7 mouse cellular contexts compared by ENCODE assay signal in the genomic region with DNA sequence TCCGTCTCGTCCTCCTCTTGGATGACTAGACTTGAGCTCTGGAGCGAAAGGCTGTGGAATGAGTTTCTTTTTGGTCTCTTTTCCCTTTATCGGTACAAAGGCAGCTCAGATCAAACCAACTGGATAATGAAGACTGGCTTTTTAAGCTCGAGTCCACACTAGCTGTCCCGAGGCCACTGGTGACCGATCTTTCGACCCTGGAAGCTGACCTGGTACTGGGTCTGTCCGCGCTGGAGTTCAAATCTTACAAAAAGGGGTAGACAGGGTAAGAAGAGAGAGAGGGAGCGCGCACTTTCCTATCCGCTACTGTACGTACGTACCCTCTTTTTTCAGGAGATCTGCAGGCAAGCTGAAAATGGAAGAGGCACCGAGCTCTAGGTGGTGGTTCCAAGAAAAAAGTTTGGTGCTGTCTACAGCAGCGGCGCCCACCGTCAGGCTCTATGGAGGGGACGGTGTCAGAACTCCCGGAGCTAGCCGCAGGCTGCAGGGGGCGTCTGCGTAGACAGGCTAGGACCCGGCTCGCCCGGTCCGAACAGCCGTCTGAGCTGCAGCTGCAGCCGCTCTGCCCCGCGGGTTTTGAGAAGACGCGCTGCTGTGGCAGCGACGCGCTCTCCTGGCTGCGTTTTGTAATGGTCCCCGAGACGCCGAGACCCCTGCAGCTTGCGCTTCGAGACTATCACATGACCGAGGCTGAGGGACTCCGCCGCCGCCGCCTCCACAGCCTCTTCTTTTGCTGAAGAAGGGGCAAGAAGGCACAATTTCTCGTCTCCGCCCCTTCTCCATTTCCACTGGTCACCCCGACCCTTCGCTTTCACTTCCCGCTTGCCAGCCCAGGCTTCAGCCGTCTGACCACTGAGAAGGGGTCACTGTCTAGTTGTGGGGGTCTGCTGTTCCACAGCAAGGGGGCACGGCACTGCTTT. TPM values are rescaled to one million over a fixed set of nuclear protein-coding genes. Genes with fewer than 3 reads are reported as not detected.
DNase-seq lines count a peak whose midpoint lies in the region; ATAC-seq and TF ChIP-seq lines count a peak whose summit lies in the region.

No protein-coding gene starts in this region.

- no peak overlapping the region for H3K9ac ChIP-seq in heart, embryonic 12.5 days
- H3K9ac ChIP-seq in liver, embryonic 13.5 days: no peak overlapping the region
- no peak overlapping the region for H3K9ac ChIP-seq in stomach, embryonic 14.5 days (replicated peaks; ENCODE audit: low read depth, low read length)

- DNase-seq in thymus, postnatal 4 days: peak; percentile 29
- no peak for DNase-seq in thymus, postnatal 10 days (ENCODE audit: low spot score in 2 of 2)
- DNase-seq in liver, embryonic 13.5 days: no peak
- no peak for DNase-seq in spleen, postnatal 36 days (ENCODE audit: low spot score in 2 of 2)
- no peak for DNase-seq in cerebellum, adult 2 months

- H3K27me3 ChIP-seq in heart, embryonic 12.5 days (replicated peaks): peaks cover 95% of the 10 kb centered on the region
- peaks cover 100% of the 10 kb centered on the region for H3K27me3 ChIP-seq in liver, embryonic 13.5 days
- H3K27me3 ChIP-seq in stomach, embryonic 14.5 days (ENCODE audit: control insufficient read depth, insufficient read depth, low read length): peaks cover 58% of the 10 kb centered on the region
- peaks cover 22% of the 10 kb centered on the region; the same call in 1 of the 2 replicates for H3K27me3 ChIP-seq in cerebellum, adult 2 months (ENCODE audit: control insufficient read depth, insufficient read depth, low read length)

- peak overlapping the region; percentile 80 for H3K4me2 ChIP-seq in heart, embryonic 12.5 days
- peak overlapping the region; percentile 57 for H3K4me2 ChIP-seq in liver, embryonic 13.5 days
- peak overlapping the region; percentile 40 for H3K4me2 ChIP-seq in stomach, embryonic 14.5 days (replicated peaks; ENCODE audit: low read depth, low read length)

- H3K9me3 ChIP-seq in heart, embryonic 12.5 days (replicated peaks): no peaks in the 10 kb centered on the region
- no peaks in the 10 kb centered on the region for H3K9me3 ChIP-seq in liver, embryonic 13.5 days (replicated peaks)
- H3K9me3 ChIP-seq in stomach, embryonic 14.5 days (ENCODE audit: control insufficient read depth, low read depth, low read length): no peaks in the 10 kb centered on the region

- peak overlapping the region; percentile 53 for H3K4me3 ChIP-seq in heart, embryonic 12.5 days
- peak overlapping the region; percentile 43 for H3K4me3 ChIP-seq in liver, embryonic 13.5 days (replicated peaks)
- peak overlapping the region; percentile 22 for H3K4me3 ChIP-seq in stomach, embryonic 14.5 days (ENCODE audit: low read depth, low read length)
- no peak overlapping the region for H3K4me3 ChIP-seq in cerebellum, adult 2 months (replicated peaks; ENCODE audit: insufficient read depth, low read depth, low read length)

- peaks cover 40% of the 10 kb centered on the region for H3K4me1 ChIP-seq in heart, embryonic 12.5 days (replicated peaks)
- H3K4me1 ChIP-seq in liver, embryonic 13.5 days (replicated peaks): peaks cover 17% of the 10 kb centered on the region
- peaks cover 17% of the 10 kb centered on the region; the same call in 1 of the 2 replicates for H3K4me1 ChIP-seq in stomach, embryonic 14.5 days (ENCODE audit: control insufficient read depth, insufficient read depth, low read length)
- H3K4me1 ChIP-seq in cerebellum, adult 2 months (ENCODE audit: control insufficient read depth, insufficient read depth, low read length): no peaks in the 10 kb centered on the region; the same call in 1 of the 2 replicates

- peak; percentile 13; the same call in 1 of the 2 replicates for ATAC-seq in heart, embryonic 12.5 days (ENCODE audit: insufficient number of reproducible peaks, low FRiP score)
- ATAC-seq in liver, embryonic 13.5 days (ENCODE audit: low read depth): no peak
- no peak for ATAC-seq in stomach, embryonic 14.5 days (ENCODE audit: insufficient number of reproducible peaks, insufficient read depth, low FRiP score, low read depth)

- no peak overlapping the region for H3K27ac ChIP-seq in heart, embryonic 12.5 days (ENCODE audit: poor library complexity, severe bottlenecking)
- no peak overlapping the region for H3K27ac ChIP-seq in liver, embryonic 13.5 days
- H3K27ac ChIP-seq in stomach, embryonic 14.5 days (ENCODE audit: low read length): no peak overlapping the region
- no peak overlapping the region for H3K27ac ChIP-seq in cerebellum, adult 2 months (ENCODE audit: insufficient read depth, low read length)

- no peaks in the 10 kb centered on the region for H3K36me3 ChIP-seq in heart, embryonic 12.5 days
- H3K36me3 ChIP-seq in liver, embryonic 13.5 days: no peaks in the 10 kb centered on the region
- no peaks in the 10 kb centered on the region for H3K36me3 ChIP-seq in stomach, embryonic 14.5 days (ENCODE audit: control insufficient read depth, insufficient read depth, low read length)

- WGBS in heart, embryonic 12.5 days: under 1% methylated on average over 55 of the region's 55 CpGs
- 1% methylated on average over 55 of the region's 55 CpGs for WGBS in liver, embryonic 13.5 days (ENCODE audit: insufficient replicate concordance)
- WGBS in stomach, embryonic 14.5 days: 2% methylated on average over 55 of the region's 55 CpGs
- 1% methylated on average over 55 of the region's 55 CpGs for WGBS in cerebellum, adult 2 months

- no peak for TF ChIP-seq CTCF in cerebellum, adult 2 months (IDR thresholded peaks at IDR 0.05; ENCODE audit: borderline replicate concordance, insufficient read depth, low read depth, low read length)

- TF ChIP-seq POLR2A in cerebellum, adult 2 months (IDR thresholded peaks at IDR 0.05; ENCODE audit: borderline replicate concordance, insufficient read depth, low read length): no peak

RNA-seq across cellular contexts. Expression of gene Foxb2, which starts 0.6 kb away (rescaled TPM):
- not detected in 2 replicates for polyA plus RNA-seq in heart, embryonic 12.5 days (2016; fragmentation: Nextera tagmentation; extraction: Ambion mirVana)
- not detected in 2 replicates for polyA plus RNA-seq in liver, embryonic 13.5 days (2015; fragmentation: Nextera tagmentation; extraction: Ambion mirVana)
- not detected in 2 replicates for polyA plus RNA-seq in stomach, embryonic 14.5 days (2014; fragmentation: Nextera tagmentation; extraction: Ambion mirVana)
- 0.27 and 0.39 TPM in 2 replicates for polyA plus RNA-seq in cerebellum, adult 2 months (2012; rRNA removed)
